Mouse (Mus musculus) monocyte, adult 2 months (primary cell): Measurements from ENCODE around the gene Slc35d1.
"Not testable (repeated sequence)": the region's sequence is repeated elsewhere in the genome, so short reads cannot be mapped to it uniquely, and the experiment has no call there.

Source experiments
- DNase-seq, 2 experiments: peaks; one replicate each; pipeline ENCODE4 v3.0.0; 2022; ENCODE audit warnings: low spot score in 2 of 2, low read depth in 1 of 2

Gene Slc35d1

GRCm38 (mm10) chr4:103188786-103189640, 26.0 kb downstream of the Slc35d1 start:
- no peak for DNase-seq

DNA sequence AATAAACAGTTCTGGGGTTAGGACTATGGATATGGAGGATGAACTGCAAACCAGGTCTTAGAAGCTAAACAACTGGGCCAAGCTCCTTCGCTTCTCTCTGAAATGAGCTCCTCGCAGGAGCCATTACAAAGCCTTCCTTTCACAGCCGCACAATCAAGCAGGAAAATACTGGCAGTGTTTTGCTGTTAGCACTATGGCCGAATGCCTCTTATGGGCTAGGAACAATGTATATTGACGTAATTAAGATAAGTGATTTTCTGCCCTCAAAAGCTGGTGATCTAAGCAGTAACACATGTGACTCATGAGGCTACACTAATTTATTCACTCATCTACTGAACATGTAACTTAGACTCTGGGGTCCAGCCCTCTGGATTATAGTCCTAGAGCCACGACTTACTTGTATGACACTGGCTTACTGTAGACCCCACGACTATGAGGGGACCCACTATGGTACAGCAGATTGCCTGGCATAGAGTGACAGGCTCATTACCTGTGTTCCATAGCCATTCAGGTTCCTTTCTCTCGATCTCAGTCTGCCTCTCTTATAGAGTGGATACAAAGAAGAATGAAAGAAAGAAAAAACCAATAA, 34.6 kb downstream of the Slc35d1 start:
- DNase-seq, result no peak

- no peak for DNase-seq
These were observed 35.4 kb downstream of the Slc35d1 start for GRCm38 (mm10) chr4:103179581-103179980.

DNA sequence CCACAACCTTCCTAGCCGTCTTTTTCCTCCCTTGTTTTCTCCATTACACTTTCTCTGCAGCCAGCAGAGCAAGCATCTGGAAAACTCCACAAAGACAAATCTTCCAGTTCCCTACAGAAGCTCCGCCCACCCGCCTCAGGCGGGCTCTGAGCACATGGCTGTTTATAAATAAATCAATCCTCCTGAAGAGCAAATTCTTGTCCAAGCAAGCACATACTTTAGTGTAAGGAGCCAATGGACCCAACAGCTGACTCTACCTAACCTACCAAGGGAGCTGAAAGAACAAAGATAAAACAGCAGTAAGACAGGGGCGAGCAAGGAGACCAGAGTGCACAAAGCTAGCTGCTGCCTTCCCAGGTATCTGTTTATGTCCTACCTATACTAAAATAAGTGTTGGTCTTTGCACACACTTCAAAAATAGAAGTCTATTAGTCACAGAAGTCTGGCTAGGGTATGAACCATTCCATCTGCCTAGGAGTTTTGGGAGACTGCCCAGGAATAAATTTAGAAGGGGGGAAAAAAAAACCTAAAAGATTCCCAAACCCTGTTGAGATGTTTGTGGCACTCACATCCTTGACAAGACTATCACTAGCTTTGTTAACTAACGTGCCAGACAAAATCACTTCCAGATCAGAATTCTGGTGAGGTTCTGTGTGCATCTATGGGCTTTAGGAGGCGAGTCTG, 36.2 kb downstream of the Slc35d1 start:
- DNase-seq, result no peak

DNA sequence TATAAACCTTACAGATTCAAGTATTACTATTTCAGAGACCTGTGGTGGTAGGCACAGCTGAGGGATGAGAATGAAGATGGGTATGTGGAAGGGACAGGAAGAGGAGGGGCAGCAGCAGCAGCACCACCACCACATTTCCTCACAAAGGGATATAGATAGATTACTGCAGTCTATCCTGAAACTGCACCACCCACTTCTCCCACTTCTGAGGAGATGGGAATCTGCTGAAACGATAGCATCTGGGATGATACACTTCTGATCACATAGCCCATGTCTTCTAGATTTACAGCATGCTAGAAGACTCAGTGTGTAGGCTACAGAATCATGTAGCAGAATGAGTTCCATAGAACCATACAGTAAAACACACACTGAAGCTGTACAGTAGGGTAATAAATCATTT, 37.3 kb downstream of the Slc35d1 start:
- DNase-seq, result no peak

DNA sequence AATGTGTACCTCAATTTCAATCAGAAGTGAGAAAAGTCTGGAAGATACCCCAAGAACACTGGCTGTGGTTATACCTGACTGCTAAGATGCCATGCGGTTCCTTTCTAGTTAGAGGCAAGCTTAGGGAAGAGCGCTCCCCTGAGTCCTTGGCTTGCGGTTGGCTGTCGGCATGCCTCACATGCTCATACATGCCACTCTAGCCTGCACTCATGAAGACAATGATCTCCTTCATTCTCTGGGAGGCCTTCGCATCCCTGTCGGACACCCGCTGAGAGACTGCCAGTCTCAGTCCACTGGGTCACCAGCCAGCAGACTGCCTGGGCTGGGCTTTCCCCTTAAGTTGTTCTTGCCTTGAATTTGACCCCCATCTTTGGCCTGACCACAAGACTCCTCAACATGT, 41.0 kb downstream of the Slc35d1 start:
- DNase-seq, result no peak

GRCm38 (mm10) chr4:103173507-103173906, 41.5 kb downstream of the Slc35d1 start:
- DNase-seq, result no peak

GRCm38 (mm10) chr4:103171256-103171655, 43.7 kb downstream of the Slc35d1 start:
- no peak for DNase-seq

DNA sequence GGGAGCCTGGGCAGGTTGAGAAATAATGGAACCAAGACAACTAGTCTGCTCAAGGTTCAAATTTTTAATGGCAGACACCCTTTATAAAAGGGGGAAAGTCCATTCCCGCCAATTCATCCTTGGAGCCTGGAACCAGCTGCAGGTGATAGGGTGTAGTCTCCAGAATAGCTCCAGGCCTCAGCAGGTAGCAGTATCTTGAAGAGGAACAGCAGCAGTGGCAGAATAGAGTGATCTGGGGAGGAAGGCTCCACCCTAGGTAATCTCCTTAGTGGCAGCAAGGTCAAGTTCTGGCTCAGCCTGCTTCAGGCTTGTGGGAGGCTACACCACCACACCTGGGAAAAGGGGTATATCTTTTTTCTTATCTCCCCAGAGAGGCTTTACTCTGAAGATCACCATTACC, 48.8 kb downstream of the Slc35d1 start:
- DNase-seq, result not testable (repeated sequence)

DNA sequence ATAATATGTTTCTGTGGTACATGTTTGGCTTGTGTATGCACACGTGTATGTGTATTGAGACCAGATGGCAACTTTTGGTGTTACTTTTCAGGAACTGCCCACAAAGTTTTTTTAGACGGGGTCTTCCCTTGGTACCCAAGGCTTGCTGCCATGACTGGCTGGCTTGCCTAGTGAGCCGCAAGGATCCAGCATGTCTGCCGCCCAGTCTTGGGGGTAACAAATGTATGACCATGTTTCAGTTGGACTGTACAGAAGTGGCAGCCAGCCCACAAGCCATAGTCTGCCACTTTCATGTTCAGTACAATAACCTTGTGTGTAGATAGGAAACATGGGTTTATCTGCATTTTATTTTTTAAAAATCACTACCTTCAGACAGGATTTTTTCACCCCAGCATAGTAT, 56.2 kb downstream of the Slc35d1 start:
- DNase-seq, result no peak

DNA sequence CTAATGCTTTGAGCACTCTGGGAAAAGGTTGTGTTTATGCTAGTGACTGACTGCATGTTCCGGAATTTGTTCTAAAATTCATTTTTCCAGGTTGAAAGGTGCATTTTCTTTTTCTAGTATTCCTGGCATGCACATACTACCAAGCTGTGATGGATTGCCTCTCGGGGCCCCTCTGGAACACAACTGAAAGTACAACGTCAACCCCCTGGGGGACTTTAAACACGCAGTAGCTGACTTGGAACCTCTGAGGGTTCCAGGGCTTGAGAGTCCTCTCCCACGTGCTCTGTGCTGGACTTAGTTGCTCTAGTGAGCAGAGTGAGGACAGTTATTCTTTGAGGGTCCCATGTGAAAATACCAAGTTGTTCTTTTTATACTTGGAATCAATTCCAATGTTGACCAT, 63.0 kb downstream of the Slc35d1 start:
- no peak for DNase-seq

DNA sequence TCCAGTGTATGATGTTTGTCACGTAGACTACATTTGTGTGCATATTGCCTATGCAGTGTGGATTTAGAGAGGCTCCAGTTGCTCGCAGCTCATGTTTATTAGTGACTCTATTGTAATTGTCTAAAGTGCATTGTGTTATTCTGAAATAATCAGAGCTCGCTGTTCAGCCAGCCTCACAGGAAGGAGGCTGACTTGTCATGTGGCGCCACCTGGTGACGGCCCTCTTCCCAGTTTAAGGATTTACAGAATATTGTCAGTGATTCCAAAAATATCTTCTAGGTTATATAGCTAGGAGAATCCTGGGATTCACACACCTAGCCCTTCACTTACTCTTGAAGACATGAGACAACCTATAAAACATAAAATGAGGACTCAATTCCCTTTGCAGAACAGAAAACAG, 68.6 kb downstream of the Slc35d1 start:
- peak in 1 of 2 experiments; percentile 30 for DNase-seq

GRCm38 (mm10) chr4:103136946-103137345, 78.0 kb downstream of the Slc35d1 start:
- no peak for DNase-seq

DNA sequence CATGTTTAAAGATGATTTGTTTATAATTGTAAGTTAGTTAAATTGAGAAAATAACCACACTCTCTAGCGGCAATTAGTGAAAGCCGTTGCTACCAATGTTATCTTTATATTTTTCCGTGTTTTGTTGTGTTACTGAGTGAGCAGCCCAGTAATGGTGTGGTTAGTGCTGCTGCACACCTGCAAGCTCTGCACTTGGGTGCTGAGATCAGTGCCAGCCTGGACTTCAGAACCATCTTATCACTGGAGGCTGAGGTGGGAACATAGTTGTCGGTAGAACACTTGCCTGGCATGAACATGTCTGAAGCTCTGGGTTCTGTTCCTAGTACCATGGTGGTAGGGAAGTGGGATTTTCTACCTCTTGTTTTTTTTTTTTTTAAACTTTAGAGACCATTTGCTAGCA, 88.4 kb downstream of the Slc35d1 start:
- DNase-seq, result no peak

DNA sequence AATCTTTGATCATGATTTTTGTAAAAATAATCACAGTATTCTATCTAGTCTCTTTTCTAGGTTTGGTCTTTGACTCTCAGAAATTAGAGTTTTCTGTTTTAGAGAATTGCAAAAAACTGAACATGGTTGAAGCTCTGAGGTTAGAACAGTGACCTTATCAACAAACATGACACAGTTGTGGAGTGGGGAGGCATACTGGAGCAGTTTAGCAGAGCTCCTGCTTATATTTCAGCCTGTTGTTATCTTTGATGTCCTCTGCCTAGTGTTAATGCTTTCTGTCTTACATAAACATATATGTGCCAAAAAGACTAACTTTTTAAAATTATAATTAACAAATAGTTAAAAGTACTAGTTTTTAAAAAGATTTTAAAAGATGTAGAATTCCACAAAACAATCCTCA, 91.4 kb downstream of the Slc35d1 start:
- DNase-seq, result no peak

DNA sequence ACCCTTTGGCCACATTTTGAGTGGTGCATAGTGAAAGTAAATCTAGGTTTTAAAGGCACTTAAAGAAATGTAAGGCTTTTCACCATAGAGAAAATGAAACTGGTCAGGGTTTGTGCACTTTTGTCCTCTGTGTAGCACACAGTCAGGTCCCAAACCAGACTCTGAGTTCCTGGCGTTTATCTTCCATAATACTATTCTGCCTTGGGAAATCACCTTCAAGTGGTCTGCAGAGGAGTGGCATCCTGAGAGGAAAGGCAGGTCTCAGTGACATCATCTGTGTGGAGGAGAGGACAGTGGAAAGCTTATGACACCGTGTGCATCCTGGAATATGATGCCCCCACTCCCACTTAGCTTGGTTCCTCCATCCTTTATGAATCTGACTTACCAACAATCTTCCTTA, 91.9 kb downstream of the Slc35d1 start:
- no peak for DNase-seq

- DNase-seq, result no peak
These were observed 94.0 kb downstream of the Slc35d1 start for GRCm38 (mm10) chr4:103120874-103121389.
